Mouse (Mus musculus) liver, embryonic 11.5 days (tissue): ENCODE data around the gene Gdpgp1. TPM values are rescaled to one million over a fixed set of nuclear protein-coding genes. Genes with fewer than 3 reads are reported as not detected.
A peak's percentile ranks its signal among the peaks of the same experiment; 100 is the strongest.

Source experiments
- ATAC-seq: fragments of 200-750 bp; cut with Nextera tagmentation; replicated peaks from 2 replicates; pipeline ENCODE4 v1.8.0; 2017; ENCODE audit warnings: moderate number of reproducible peaks, mild to moderate bottlenecking, moderate TSS enrichment, moderate library complexity; ENCODE audit not compliant: low FRiP score
- DNase-seq: peaks from one replicate; pipeline ENCODE4 v3.0.0-alpha.2; 2017; ENCODE audit warnings: low spot score
- H3K27ac ChIP-seq: fragments of 300-500 bp; sonication (generic); 2 replicates; pipeline ENCODE4 v1.5.1; 2014; ENCODE audit warnings: mild to moderate bottlenecking, low read depth, low read length, control low read depth
- H3K27me3 ChIP-seq: fragments of 300-500 bp; sonication (generic); replicated peaks from 2 replicates; pipeline ENCODE4 v1.6.1; 2014; ENCODE audit warnings: low read length, mixed read lengths; ENCODE audit not compliant: control insufficient read depth, insufficient read depth
- H3K36me3 ChIP-seq: fragments of 300-500 bp; sonication (generic); 2 replicates; pipeline ENCODE4 v1.6.1; 2014; ENCODE audit warnings: mild to moderate bottlenecking, low read length, moderate library complexity, mixed read lengths; ENCODE audit not compliant: control insufficient read depth, insufficient read depth
- H3K4me1 ChIP-seq: fragments of 300-500 bp; sonication (generic); replicated peaks from 2 replicates; pipeline ENCODE4 v1.6.1; 2014; ENCODE audit warnings: low read length, mixed read lengths; ENCODE audit not compliant: control insufficient read depth, insufficient read depth
- H3K4me2 ChIP-seq: fragments of 300-500 bp; sonication (generic); 2 replicates; pipeline ENCODE4 v1.6.1; 2014; ENCODE audit warnings: mild to moderate bottlenecking, control low read depth, moderate library complexity
- H3K4me3 ChIP-seq: fragments of 300-500 bp; sonication (generic); 2 replicates; pipeline ENCODE4 v1.5.1; 2014; ENCODE audit warnings: low read depth, low read length, control low read depth
- H3K9ac ChIP-seq: fragments of 300-500 bp; sonication (generic); 2 replicates; pipeline ENCODE4 v1.6.1; 2014; ENCODE audit warnings: low read depth, low read length, control low read depth
- H3K9me3 ChIP-seq: fragments of 300-500 bp; sonication (generic); 2 replicates; pipeline ENCODE4 v1.6.1; 2016; ENCODE audit warnings: low read length, inconsistent platforms, mixed read lengths; ENCODE audit not compliant: control insufficient read depth
- WGBS: fragments of 180-500 bp; shearing (Covaris S2); extraction: QIAGEN DNeasy Blood & Tissue Kit; methylation state at CpG from one replicate; pipeline ENCODE4 v1.1.7; 2014; 5-methylcytosine and 5-hydroxymethylcytosine counted together
- polyA plus RNA-seq: library from polyadenylated mRNA; unstranded; fragments of >200 nt; fragmentation: Nextera tagmentation; extraction: Ambion mirVana; gene quantifications from 2 replicates; pipeline ENCODE4 v1.2.1, GENCODE M21; 2014

The Gdpgp1 gene
- polyA plus RNA-seq, 1 experiment from 2014 or later, result 7.4 TPM

DNA sequence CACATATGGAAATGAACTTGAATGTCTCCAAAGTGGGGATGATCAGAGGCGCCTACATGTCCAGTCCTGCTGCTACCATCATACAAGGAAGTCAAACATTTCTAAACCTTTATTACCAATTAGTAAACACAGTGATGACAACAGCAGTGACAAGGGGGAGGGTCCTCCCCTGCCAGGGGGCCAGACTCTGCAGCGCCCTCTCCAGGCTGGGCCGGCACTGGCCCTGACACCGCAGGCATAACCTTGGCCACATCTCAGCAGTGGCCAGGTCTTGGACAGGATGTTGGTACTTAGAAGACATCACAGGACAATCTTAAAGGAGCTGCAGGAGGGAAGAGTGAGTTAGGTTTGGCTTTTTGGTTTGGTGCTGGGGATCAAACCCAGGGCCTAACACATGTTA lies 5.6 kb upstream of the Gdpgp1 start:
- Histone ChIP-seq H3K9ac (no peak overlapping the region), H3K4me3 (no peak overlapping the region), H3K27ac (no peak overlapping the region), H3K4me1 (peaks cover 18% of the 10 kb centered on the region), H3K36me3 (peaks cover 23% of the 10 kb centered on the region), H3K4me2 (no peak overlapping the region), H3K27me3 (no peaks in the 10 kb centered on the region), H3K9me3 (no peaks in the 10 kb centered on the region)
- ATAC-seq (no peak), DNase-seq (no peak)
- WGBS, result 91% methylated on average over 4 of the region's 4 CpGs

DNA sequence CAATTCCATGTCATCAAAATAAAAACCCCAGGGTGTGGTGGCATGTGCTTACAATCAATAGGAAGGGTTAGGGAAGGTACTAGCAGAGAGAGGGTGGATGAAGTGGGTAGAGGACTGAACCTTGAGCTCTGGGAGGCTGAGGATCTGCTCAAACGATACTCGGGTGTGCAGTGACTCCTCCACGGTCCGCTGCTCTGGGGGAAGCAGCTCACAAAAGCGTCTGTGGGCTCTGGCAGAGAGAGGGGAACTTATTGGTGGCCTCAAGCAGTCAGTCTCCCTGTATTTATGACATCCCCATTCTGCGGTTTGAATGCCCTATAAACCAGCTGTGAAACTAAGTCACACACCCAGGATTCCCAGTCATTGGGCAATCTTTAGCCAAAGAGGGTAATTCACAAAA lies 2.5 kb upstream of the Gdpgp1 start:
- H3K27me3 ChIP-seq, result no peaks in the 10 kb centered on the region
- H3K27ac ChIP-seq, result no peak overlapping the region
- WGBS, result 66% methylated on average over 6 of the region's 6 CpGs
- no peak overlapping the region for H3K4me3 ChIP-seq
- H3K4me2 ChIP-seq, result peak overlapping the region; percentile 22; the same call in 1 of the 2 replicates
- ATAC-seq (no peak), DNase-seq (no peak)
- H3K9ac ChIP-seq, result no peak overlapping the region
- peaks cover 11% of the 10 kb centered on the region for H3K36me3 ChIP-seq
- H3K4me1 ChIP-seq, result peaks cover 22% of the 10 kb centered on the region
- H3K9me3 ChIP-seq, result no peaks in the 10 kb centered on the region

DNA sequence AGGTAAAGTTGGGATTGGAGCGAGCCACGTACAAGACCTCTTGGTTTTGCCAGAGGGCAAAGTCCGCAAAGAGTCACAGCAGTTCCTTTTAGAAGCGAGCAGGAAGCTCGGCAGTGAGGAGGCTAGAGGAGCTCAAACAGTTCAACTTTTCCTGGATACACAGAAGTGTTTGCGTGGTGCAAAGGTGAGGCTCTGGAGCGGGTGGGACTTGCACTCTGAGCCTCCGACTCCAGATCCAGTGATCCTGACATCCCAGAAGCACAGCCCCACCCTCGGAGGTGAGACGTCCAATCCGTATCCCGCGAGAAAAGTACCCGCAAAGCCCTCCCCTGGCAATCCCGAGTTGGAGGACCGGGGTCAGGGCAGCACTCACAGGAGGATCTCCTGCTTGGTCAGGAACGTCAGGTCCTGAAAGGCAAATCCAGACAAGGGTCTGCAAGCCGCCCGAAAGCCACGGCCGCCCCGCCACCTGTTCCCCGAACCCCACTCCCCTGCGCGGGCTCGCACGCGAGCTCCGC lies 635 bp upstream of the Gdpgp1 start:
- Histone ChIP-seq H3K27ac (peak overlapping the region; percentile 77), H3K4me1 (peaks cover 22% of the 10 kb centered on the region), H3K27me3 (no peaks in the 10 kb centered on the region), H3K9me3 (no peaks in the 10 kb centered on the region), H3K4me2 (peak overlapping the region; percentile 86), H3K9ac (peak overlapping the region; percentile 71), H3K4me3 (peak overlapping the region; percentile 83), H3K36me3 (peaks cover 8% of the 10 kb centered on the region; the same call in 1 of the 2 replicates)
- ATAC-seq (no peak; the same call in 1 of the 2 replicates), DNase-seq (no peak)
- WGBS, result 1% methylated on average over 28 of the region's 29 CpGs

DNA sequence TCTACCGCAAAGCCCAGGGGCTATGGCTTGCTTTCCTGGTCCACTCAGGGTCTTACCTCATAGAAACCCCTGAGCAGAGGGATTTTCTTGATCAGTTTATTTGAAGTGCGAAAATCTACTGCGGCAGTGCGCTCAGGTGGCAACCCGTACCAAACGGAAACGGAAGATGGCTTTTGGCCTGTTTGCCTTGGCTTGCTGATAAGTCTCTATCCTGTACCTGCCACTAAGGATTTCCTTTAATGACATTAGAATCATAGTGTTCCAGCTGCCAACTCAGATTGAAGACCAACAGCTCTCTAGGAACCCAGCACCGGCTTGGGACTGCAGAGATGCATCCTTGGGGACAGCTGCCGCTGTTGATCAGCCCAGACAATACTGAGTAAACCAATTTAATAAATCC lies 1.1 kb downstream of the Gdpgp1 start:
- Histone ChIP-seq H3K27me3 (no peaks in the 10 kb centered on the region), H3K9ac (peak overlapping the region; percentile 48), H3K36me3 (peaks cover 3% of the 10 kb centered on the region), H3K4me2 (peak overlapping the region; percentile 80), H3K27ac (no peak overlapping the region), H3K9me3 (no peaks in the 10 kb centered on the region), H3K4me3 (peak overlapping the region; percentile 83), H3K4me1 (peaks cover 22% of the 10 kb centered on the region)
- ATAC-seq, result no peak
- 48% methylated on average over 9 of the region's 9 CpGs for WGBS
- DNase-seq, result no peak

DNA sequence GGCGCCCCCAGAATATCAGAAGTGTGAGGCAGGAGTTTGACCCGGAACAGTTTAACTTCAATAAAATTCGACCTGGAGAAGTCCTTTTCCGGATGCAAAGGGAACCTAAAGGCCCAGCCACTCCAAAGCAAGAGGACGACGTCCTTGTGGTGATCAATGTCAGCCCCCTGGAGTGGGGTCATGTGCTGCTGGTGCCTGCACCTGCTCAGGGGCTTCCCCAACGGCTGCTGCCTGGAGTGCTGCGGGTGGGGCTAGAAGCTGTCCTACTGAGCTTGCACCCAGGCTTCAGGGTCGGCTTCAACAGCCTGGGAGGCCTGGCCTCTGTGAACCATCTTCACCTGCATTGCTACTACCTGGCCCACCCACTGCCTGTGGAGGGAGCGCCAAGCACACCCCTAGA lies 5.9 kb downstream of the Gdpgp1 start:
- Histone ChIP-seq H3K27ac (no peak overlapping the region), H3K27me3 (no peaks in the 10 kb centered on the region), H3K9ac (no peak overlapping the region), H3K9me3 (no peaks in the 10 kb centered on the region), H3K36me3 (peaks cover 15% of the 10 kb centered on the region), H3K4me2 (no peak overlapping the region), H3K4me3 (no peak overlapping the region), H3K4me1 (peaks cover 4% of the 10 kb centered on the region)
- ATAC-seq (no peak), DNase-seq (no peak)
- WGBS, result 90% methylated on average over 10 of the region's 10 CpGs

DNA sequence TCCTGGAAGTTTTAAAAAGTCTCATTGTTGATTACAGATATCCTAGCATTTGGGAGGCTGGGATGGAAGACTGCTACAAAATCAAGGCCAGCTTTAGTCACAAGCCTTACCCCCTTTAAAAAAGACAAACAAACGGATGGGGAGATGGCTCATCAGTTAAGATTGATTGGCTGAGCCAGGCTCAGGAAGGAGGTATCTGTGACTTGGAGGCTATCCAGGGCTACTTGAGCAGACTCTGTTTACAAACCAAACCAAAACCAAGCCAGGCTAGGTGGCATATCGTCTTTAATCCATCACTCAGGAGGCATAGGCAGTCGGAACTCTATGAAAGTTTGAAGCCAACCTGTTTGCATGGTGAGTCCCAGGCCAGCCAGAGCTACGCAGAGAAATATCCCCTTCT lies 9.0 kb downstream of the Gdpgp1 start:
- H3K9me3 ChIP-seq, result no peaks in the 10 kb centered on the region
- ATAC-seq (no peak), DNase-seq (no peak)
- no peak overlapping the region for H3K4me3 ChIP-seq
- peaks cover 2% of the 10 kb centered on the region; the same call in 1 of the 2 replicates for H3K4me1 ChIP-seq
- no peaks in the 10 kb centered on the region for H3K27me3 ChIP-seq
- no peak overlapping the region for H3K9ac ChIP-seq
- H3K27ac ChIP-seq, result no peak overlapping the region
- WGBS, result 84% methylated on average over 4 of the region's 4 CpGs
- H3K36me3 ChIP-seq, result peaks cover 15% of the 10 kb centered on the region
- no peak overlapping the region for H3K4me2 ChIP-seq

DNA sequence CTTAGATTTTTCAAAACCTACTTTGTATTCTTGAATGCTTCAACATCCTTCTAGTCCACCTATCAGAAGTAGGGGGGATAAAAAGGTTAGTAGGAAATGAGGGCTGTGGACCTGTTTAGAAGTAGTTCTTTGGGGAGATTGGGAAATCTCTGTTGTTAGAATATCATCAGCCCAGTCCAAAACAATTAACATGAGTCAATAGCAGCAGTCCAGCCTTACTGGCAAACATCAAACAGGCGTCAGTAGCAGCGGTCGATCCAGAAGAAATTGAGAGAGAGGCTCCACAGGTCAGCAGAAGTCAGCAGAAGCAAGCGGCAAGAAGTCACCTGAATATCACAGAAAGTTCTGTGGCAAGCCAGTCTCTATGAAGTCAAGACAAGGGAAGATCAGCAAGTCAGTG lies 12.2 kb downstream of the Gdpgp1 start:
- no peak for DNase-seq

DNA sequence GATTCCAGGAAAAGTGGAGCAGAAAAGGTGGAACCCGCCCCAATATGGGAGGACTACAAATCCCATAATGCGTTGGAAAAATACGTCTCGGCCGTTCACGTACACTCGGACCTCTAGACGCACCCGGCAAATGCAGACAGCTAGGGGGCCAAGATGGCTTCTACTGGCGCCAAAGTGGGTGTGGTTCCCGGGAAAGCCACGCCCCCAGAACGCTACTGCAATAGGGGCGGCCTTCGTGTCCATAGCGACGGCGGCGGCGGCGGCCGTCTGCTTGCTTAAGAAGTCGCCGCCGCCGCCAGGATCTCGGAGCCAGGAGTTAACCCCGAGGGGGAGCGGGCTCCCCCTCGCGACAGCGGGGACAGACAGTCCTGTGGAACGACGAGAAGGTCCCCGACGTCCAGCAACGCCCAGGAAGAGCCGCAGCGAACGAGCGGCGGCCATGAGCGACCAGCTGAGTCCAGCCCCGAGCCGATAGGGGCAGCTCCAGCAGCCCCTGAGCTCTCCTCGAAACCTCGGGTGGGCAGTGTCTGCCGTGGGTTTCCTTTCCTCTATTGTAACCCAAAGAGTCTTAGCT lies 13.6 kb downstream of the Gdpgp1 start, which contains the start of gene Ttll13:
Gene Ttll13 (plus strand): TSS at position 229 of the 574 bp plus-strand sequence.
- Histone ChIP-seq H3K9me3 (no peaks in the 10 kb centered on the region), H3K27me3 (no peaks in the 10 kb centered on the region), H3K27ac (peak within 1 kb of the TSS; percentile 54), H3K36me3 (no peaks in the 10 kb centered on the region), H3K4me2 (peak within 1 kb of the TSS; percentile 75), H3K9ac (peak within 1 kb of the TSS; percentile 71), H3K4me3 (peak within 1 kb of the TSS; percentile 64), H3K4me1 (peaks cover 7% of the 10 kb centered on the region)
- ATAC-seq (peak; percentile 98), DNase-seq (peak; percentile 96)
- WGBS, result under 1% methylated on average over 48 of the region's 48 CpGs

More for the DNA sequence above, 12.2 kb downstream of the Gdpgp1 start:
- peaks cover 6% of the 10 kb centered on the region for H3K36me3 ChIP-seq
- no peak overlapping the region for H3K4me2 ChIP-seq
- H3K9me3 ChIP-seq, result no peaks in the 10 kb centered on the region
- 93% methylated on average over 4 of the region's 4 CpGs for WGBS
- no peak overlapping the region for H3K9ac ChIP-seq
- no peak for ATAC-seq
- H3K4me1 ChIP-seq, result peaks cover 7% of the 10 kb centered on the region
- H3K27me3 ChIP-seq, result no peaks in the 10 kb centered on the region
- no peak overlapping the region for H3K27ac ChIP-seq
- H3K4me3 ChIP-seq, result no peak overlapping the region

DNA sequence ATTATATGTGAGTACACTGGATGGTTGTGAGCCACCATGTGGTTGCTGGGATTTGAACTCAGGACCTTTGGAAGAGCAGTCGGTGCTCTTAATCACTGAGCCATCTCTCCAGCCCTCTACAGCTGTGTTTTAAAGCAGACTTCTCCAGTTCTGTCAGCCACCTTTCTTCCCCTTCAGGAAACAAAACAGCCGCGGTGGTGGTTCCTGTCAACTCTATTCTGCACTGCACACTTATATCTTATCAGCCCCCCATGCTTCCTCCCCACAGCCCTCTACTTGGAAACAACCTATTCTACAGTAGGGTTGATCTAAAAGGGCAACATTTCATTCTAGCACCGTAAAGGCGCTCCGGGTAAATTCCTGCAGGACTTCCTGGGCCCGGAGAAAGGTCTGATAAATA lies 14.2 kb downstream of the Gdpgp1 start:
- Histone ChIP-seq H3K4me1 (peaks cover 7% of the 10 kb centered on the region), H3K9me3 (no peaks in the 10 kb centered on the region), H3K36me3 (no peaks in the 10 kb centered on the region), H3K9ac (peak overlapping the region; percentile 71; the same call in 1 of the 2 replicates), H3K27ac (0 out of 2 replicates have a peak overlapping the region, but pooled peaks have one; percentile 21), H3K27me3 (no peaks in the 10 kb centered on the region), H3K4me3 (peak overlapping the region; percentile 64), H3K4me2 (peak overlapping the region; percentile 75)
- 32% methylated on average over 7 of the region's 7 CpGs for whole genome bisulfite sequencing
- DNase-seq, result no peak
- ATAC-seq, result no peak
